ENCODE assay signal across 9 mouse cellular contexts in genomic region chr2:105675730-105676079, GRCm38 (mm10). TPM values are rescaled to one million over a fixed set of nuclear protein-coding genes. Genes with fewer than 3 reads are reported as not detected.
DNase-seq lines count a peak whose midpoint lies in the region; ATAC-seq and TF ChIP-seq lines count a peak whose summit lies in the region.
"Had no signal": no experiment of that assay in that cellular context is flagged by ENCODE, and none has a peak within 500 bp of the region (broad histone marks: within the 10 kb centered on the region; RNA-seq: fewer than 3 reads in every experiment).

No protein-coding gene starts in this region.

- peaks cover 100% of the 10 kb centered on the region for H3K27me3 ChIP-seq in embryonic facial prominence, embryonic 14.5 days (replicated peaks; ENCODE audit: control insufficient read depth, insufficient read depth, low read length)
- H3K27me3 ChIP-seq in intestine, postnatal 0 days (replicated peaks; ENCODE audit: control insufficient read depth, insufficient read depth, low read length): peaks cover 96% of the 10 kb centered on the region
- peaks cover 31% of the 10 kb centered on the region for H3K27me3 ChIP-seq in neural tube, embryonic 14.5 days (ENCODE audit: control insufficient read depth, insufficient read depth, low read length)

- H3K4me3 ChIP-seq in layer of hippocampus, adult 2 months: peak overlapping the region; percentile 52
- H3K4me3 ChIP-seq in embryonic facial prominence, embryonic 14.5 days (ENCODE audit: low read depth, low read length): peak overlapping the region; percentile 41
- H3K4me3 ChIP-seq in intestine, postnatal 0 days (ENCODE audit: low read depth, low read length): peak overlapping the region; percentile 29
- peak overlapping the region; percentile 40 for H3K4me3 ChIP-seq in neural tube, embryonic 14.5 days (ENCODE audit: low read depth, low read length)

- 0 out of 2 replicates have a peak, but pooled peaks cover 4% of the 10 kb centered on the region for H3K4me1 ChIP-seq in embryonic facial prominence, embryonic 14.5 days (ENCODE audit: control insufficient read depth, insufficient read depth, low read length)
- no peaks in the 10 kb centered on the region for H3K4me1 ChIP-seq in intestine, postnatal 0 days (replicated peaks; ENCODE audit: control insufficient read depth, insufficient read depth, low read length)
- peaks cover 11% of the 10 kb centered on the region for H3K4me1 ChIP-seq in neural tube, embryonic 14.5 days (ENCODE audit: control insufficient read depth, insufficient read depth, low read length)

- H3K4me2 ChIP-seq in embryonic facial prominence, embryonic 14.5 days (ENCODE audit: low read depth, low read length): peak overlapping the region; percentile 60
- H3K4me2 ChIP-seq in intestine, postnatal 0 days (replicated peaks; ENCODE audit: low read depth): peak overlapping the region; percentile 58
- peak overlapping the region; percentile 62 for H3K4me2 ChIP-seq in neural tube, embryonic 14.5 days (ENCODE audit: low read depth, low read length)

- under 1% methylated on average over 11 of the region's 11 CpGs for WGBS in embryonic facial prominence, embryonic 14.5 days
- WGBS in intestine, postnatal 0 days: 1% methylated on average over 11 of the region's 11 CpGs
- WGBS in neural tube, embryonic 14.5 days: 0% methylated on average over 11 of the region's 11 CpGs

- H3K36me3 ChIP-seq in embryonic facial prominence, embryonic 14.5 days (ENCODE audit: control insufficient read depth, insufficient read depth, low read length): no peaks in the 10 kb centered on the region
- no peaks in the 10 kb centered on the region for H3K36me3 ChIP-seq in intestine, postnatal 0 days (ENCODE audit: control insufficient read depth, insufficient read depth)
- no peaks in the 10 kb centered on the region for H3K36me3 ChIP-seq in neural tube, embryonic 14.5 days (ENCODE audit: control insufficient read depth, insufficient read depth, low read length)

- no peaks in the 10 kb centered on the region for H3K9me3 ChIP-seq in embryonic facial prominence, embryonic 14.5 days (ENCODE audit: control insufficient read depth, low read length)
- H3K9me3 ChIP-seq in intestine, postnatal 0 days (ENCODE audit: control insufficient read depth): no peaks in the 10 kb centered on the region
- H3K9me3 ChIP-seq in neural tube, embryonic 14.5 days (ENCODE audit: control insufficient read depth, low read length): no peaks in the 10 kb centered on the region

- peak overlapping the region; percentile 88 for H3K27ac ChIP-seq in layer of hippocampus, adult 2 months
- no peak overlapping the region for H3K27ac ChIP-seq in embryonic facial prominence, embryonic 14.5 days (replicated peaks; ENCODE audit: low read depth, low read length)
- H3K27ac ChIP-seq in intestine, postnatal 0 days (ENCODE audit: low read depth, low read length): no peak overlapping the region
- peak overlapping the region; percentile 44; the same call in 1 of the 2 replicates for H3K27ac ChIP-seq in neural tube, embryonic 14.5 days (ENCODE audit: low read depth, low read length)

- peak overlapping the region; percentile 56; the same call in 1 of the 2 replicates for H3K9ac ChIP-seq in embryonic facial prominence, embryonic 14.5 days (ENCODE audit: low read depth, low read length)
- no peak overlapping the region for H3K9ac ChIP-seq in intestine, postnatal 0 days (ENCODE audit: low read depth, low read length)
- peak overlapping the region; percentile 61 for H3K9ac ChIP-seq in neural tube, embryonic 14.5 days (replicated peaks; ENCODE audit: low read depth, low read length)

- no peak for ATAC-seq in embryonic facial prominence, embryonic 14.5 days (ENCODE audit: low read depth)
- ATAC-seq in intestine, postnatal 0 days: no peak
- ATAC-seq in neural tube, embryonic 14.5 days (ENCODE audit: low read depth): no peak

- DNase-seq in layer of hippocampus, adult 2 months (ENCODE audit: low spot score in 2 of 2): no peak
- no peak for DNase-seq in layer of hippocampus, postnatal 25 days (ENCODE audit: extremely low spot score in 1 of 2, low spot score in 1 of 2)
- no peak for DNase-seq in embryonic facial prominence, embryonic 14.5 days (ENCODE audit: low spot score)
- DNase-seq in frontal cortex, postnatal 25 days (ENCODE audit: low spot score in 2 of 2): no peak
- no peak for DNase-seq in spleen, postnatal 14 days (ENCODE audit: low spot score in 2 of 2)
- DNase-seq in right cerebral cortex, postnatal 36 days (ENCODE audit: low spot score in 2 of 2): no peak

- TF ChIP-seq CTCF in layer of hippocampus, adult 2 months (conservative IDR thresholded peaks at IDR 0.05): no peak
- TF ChIP-seq CTCF in intestine, postnatal 0 days (IDR thresholded peaks at IDR 0.05; ENCODE audit: low read depth): no peak

RNA-seq across cellular contexts. Expression of gene Pax6, which starts 7.0 kb away (rescaled TPM):
- 10 to 100 TPM; 10.5 to 13.5 TPM for total RNA-seq in layer of hippocampus, adult 2 months (2021)
- total RNA-seq in layer of hippocampus, postnatal 25 days (2021): 1 to 10 TPM; 9.4 to 9.7 TPM
- 1.8 and 2.6 TPM in 2 replicates for polyA plus RNA-seq in embryonic facial prominence, embryonic 14.5 days (2014; fragmentation: Nextera tagmentation; extraction: Ambion mirVana)
- 0.43 and 0.51 TPM in 2 replicates for polyA plus RNA-seq in intestine, postnatal 0 days (2015; fragmentation: Nextera tagmentation; extraction: Ambion mirVana)
- polyA plus RNA-seq in neural tube, embryonic 14.5 days (2014; fragmentation: Nextera tagmentation; extraction: Ambion mirVana): 13.3 and 13.5 TPM in 2 replicates
- total RNA-seq: liver, adult 2 months had no signal
- polyA plus RNA-seq: liver, adult 2 months had no signal

Comparison
In these comparisons a context has a peak if more than half of its experiments do, and no peak if none do; other contexts are left out.
1. H3K27ac ChIP-seq: peak in layer of hippocampus, adult 2 months (single experiment) and neural tube, embryonic 14.5 days (single experiment); none in embryonic facial prominence, embryonic 14.5 days (single experiment) and intestine, postnatal 0 days (single experiment).
2. Peak in every context shown above with its lines, with median percentiles within 50 percentile points of each other: H3K4me3 ChIP-seq and H3K4me2 ChIP-seq.